Mouse (Mus musculus) liver, embryonic 14.5 days (tissue): ENCODE data around the gene Pdgfra. TPM values are rescaled to one million over a fixed set of nuclear protein-coding genes. Genes with fewer than 3 reads are reported as not detected.

Experiments
- ATAC-seq: fragments of 200-750 bp; cut with Nextera tagmentation; 2 replicates; pipeline ENCODE4 v1.8.0; 2017; ENCODE audit warnings: moderate number of reproducible peaks, mild to moderate bottlenecking, moderate library complexity; ENCODE audit not compliant: insufficient read depth
- DNase-seq, 3 experiments: peaks; one replicate each; pipeline ENCODE4 v3.0.0-alpha.2; 2012 to 2013; ENCODE audit warnings: low read depth in 3 of 3, low spot score in 3 of 3
- H3K27ac ChIP-seq: fragments of 300-500 bp; sonication (generic); 2 replicates; pipeline ENCODE4 v1.5.1; 2014; ENCODE audit warnings: moderate library complexity, mild to moderate bottlenecking, control low read depth, inconsistent platforms
- H3K27me3 ChIP-seq: fragments of 300-500 bp; sonication (generic); 2 replicates; pipeline ENCODE4 v1.6.1; 2014; ENCODE audit warnings: mild to moderate bottlenecking, low read length, moderate library complexity; ENCODE audit not compliant: control insufficient read depth, insufficient read depth
- H3K36me3 ChIP-seq: fragments of 300-500 bp; sonication (generic); replicated peaks from 2 replicates; pipeline ENCODE4 v1.6.1; 2014; ENCODE audit warnings: low read depth; ENCODE audit not compliant: control insufficient read depth, insufficient read depth
- H3K4me1 ChIP-seq, 2 experiments: fragments of 200-500 bp in 1 of 2; fragments of 300-500 bp in 1 of 2; sonication (generic) in 1 of 2; replicated peaks; 2 replicates each; pipeline ENCODE4 v1.6.1; 2012 to 2014; ENCODE audit warnings: antibody characterized with exemption in 1 of 2, inconsistent platforms in 1 of 2, low read length in 1 of 2; ENCODE audit not compliant: control insufficient read depth in 2 of 2, insufficient read depth in 2 of 2
- H3K4me2 ChIP-seq: fragments of 300-500 bp; sonication (generic); 2 replicates; pipeline ENCODE4 v1.6.1; 2014; ENCODE audit warnings: low read depth, mild to moderate bottlenecking, control low read depth, moderate library complexity
- H3K4me3 ChIP-seq, 2 experiments: fragments of 200-500 bp in 1 of 2; fragments of 300-500 bp in 1 of 2; sonication (generic) in 1 of 2; 2 replicates each; pipeline ENCODE4 v1.5.1; 2012 to 2014; ENCODE audit warnings: low read depth in 2 of 2, low read length in 2 of 2, mild to moderate bottlenecking in 2 of 2, control low read depth in 1 of 2, inconsistent platforms in 1 of 2, moderate library complexity in 1 of 2; ENCODE audit not compliant: insufficient read depth in 1 of 2
- H3K9ac ChIP-seq: fragments of 300-500 bp; sonication (generic); replicated peaks from 2 replicates; pipeline ENCODE4 v1.6.1; 2014; ENCODE audit warnings: mild to moderate bottlenecking, control low read depth, moderate library complexity
- H3K9me3 ChIP-seq: fragments of 300-500 bp; sonication (generic); 2 replicates; pipeline ENCODE4 v1.6.1; 2016; ENCODE audit warnings: low read length, mixed read lengths; ENCODE audit not compliant: control insufficient read depth
- CTCF ChIP-seq: IDR thresholded peaks from 2 replicates; pipeline ENCODE4 v1.5.1; 2016; ENCODE audit warnings: antibody characterized with exemption, low read depth, control low read depth
- EP300 ChIP-seq: IDR thresholded peaks from 2 replicates; pipeline ENCODE4 v1.6.1; 2016; ENCODE audit warnings: antibody characterized with exemption, low read depth
- WGBS: fragments of 180-500 bp; shearing (Covaris S2); extraction: QIAGEN DNeasy Blood & Tissue Kit; methylation state at CpG from one replicate; pipeline ENCODE4 v1.1.7; 2014; ENCODE audit not compliant: insufficient replicate concordance; 5-methylcytosine and 5-hydroxymethylcytosine counted together
- polyA plus RNA-seq, 2 experiments: library from polyadenylated mRNA; depleted of rRNA in 1 of 2; stranded (reverse) in 1 of 2; unstranded in 1 of 2; fragments of >200 nt; fragmentation: Nextera tagmentation in 1 of 2; extraction: Ambion mirVana in 1 of 2; gene quantifications; 2 replicates each; pipeline versions ENCODE4 v1.2.1 to v1.2.3; 2012 to 2014

Pdgfra gene
- polyA plus RNA-seq, 2 experiments, result 1.6 to 1.8 TPM

- WGBS, result 68% methylated on average over 10 of the region's 10 CpGs
- H3K27ac ChIP-seq, result no peak overlapping the region
- ATAC-seq, result no peak
Observed at GRCm38 (mm10) chr5:75171859-75172258, 19.8 kb downstream of the Pdgfra start.

GRCm38 (mm10) chr5:75179249-75179648 is 27.2 kb downstream of the Pdgfra start:
- Histone ChIP-seq H3K4me3 (no peak overlapping the region), H3K27ac (no peak overlapping the region), H3K36me3 (no peaks in the 10 kb centered on the region), H3K9me3 (no peaks in the 10 kb centered on the region), H3K4me1 (no peaks in the 10 kb centered on the region), H3K4me2 (no peak overlapping the region), H3K27me3 (no peaks in the 10 kb centered on the region), H3K9ac (no peak overlapping the region)
- ATAC-seq, result no peak
- TF ChIP-seq EP300 (no peak), CTCF (no peak)
- DNase-seq, result no peak
- 77% methylated on average over 10 of the region's 10 CpGs for whole genome bisulfite sequencing

More at GRCm38 (mm10) chr5:75171859-75172258, 19.8 kb downstream of the Pdgfra start:
- no peaks in the 10 kb centered on the region for H3K4me1 ChIP-seq
- no peaks in the 10 kb centered on the region for H3K27me3 ChIP-seq
- H3K4me3 ChIP-seq, result no peak overlapping the region
- H3K9me3 ChIP-seq, result no peaks in the 10 kb centered on the region
- no peaks in the 10 kb centered on the region for H3K36me3 ChIP-seq
- TF ChIP-seq EP300 (no peak), CTCF (no peak)
- no peak overlapping the region for H3K4me2 ChIP-seq
- H3K9ac ChIP-seq, result no peak overlapping the region
- DNase-seq, result no peak

GRCm38 (mm10) chr5:75179726-75180290 is 27.7 kb downstream of the Pdgfra start:
- no peaks in the 10 kb centered on the region for H3K27me3 ChIP-seq
- no peak overlapping the region for H3K4me3 ChIP-seq
- no peaks in the 10 kb centered on the region for H3K36me3 ChIP-seq
- H3K4me1 ChIP-seq, result no peaks in the 10 kb centered on the region
- no peaks in the 10 kb centered on the region for H3K9me3 ChIP-seq
- no peak overlapping the region for H3K27ac ChIP-seq
- no peak overlapping the region for H3K9ac ChIP-seq
- whole genome bisulfite sequencing, result 72% methylated on average over 12 of the region's 12 CpGs
- no peak for DNase-seq
- no peak overlapping the region for H3K4me2 ChIP-seq
- TF ChIP-seq EP300 (no peak), CTCF (no peak)
- ATAC-seq, result no peak

- H3K9me3 ChIP-seq, result no peaks in the 10 kb centered on the region
- DNase-seq (no peak), ATAC-seq (no peak)
- H3K4me3 ChIP-seq, result no peak overlapping the region
- H3K4me1 ChIP-seq, result no peaks in the 10 kb centered on the region
- no peaks in the 10 kb centered on the region for H3K27me3 ChIP-seq
- H3K27ac ChIP-seq, result no peak overlapping the region
- H3K4me2 ChIP-seq, result no peak overlapping the region
- WGBS, result 61% methylated on average over 6 of the region's 6 CpGs
- no peak overlapping the region for H3K9ac ChIP-seq
- H3K36me3 ChIP-seq, result no peaks in the 10 kb centered on the region
- no peak for TF ChIP-seq CTCF
- no peak for TF ChIP-seq EP300
Observed at GRCm38 (mm10) chr5:75183653-75184052, 31.6 kb downstream of the Pdgfra start.

- DNase-seq, result no peak
Observed at GRCm38 (mm10) chr5:75184112-75184511, 32.0 kb downstream of the Pdgfra start.

More at GRCm38 (mm10) chr5:75184112-75184511, 32.0 kb downstream of the Pdgfra start:
- Histone ChIP-seq H3K27ac (no peak overlapping the region), H3K4me1 (no peaks in the 10 kb centered on the region), H3K4me3 (no peak overlapping the region), H3K36me3 (no peaks in the 10 kb centered on the region), H3K4me2 (no peak overlapping the region), H3K9me3 (no peaks in the 10 kb centered on the region), H3K27me3 (no peaks in the 10 kb centered on the region), H3K9ac (no peak overlapping the region)
- 66% methylated on average over 5 of the region's 5 CpGs for WGBS
- ATAC-seq, result no peak
- TF ChIP-seq CTCF (no peak), EP300 (no peak)
